Mouse (Mus musculus): ENCODE measurements around the gene Rorc. TPM values are rescaled to one million over a fixed set of nuclear protein-coding genes. Genes with fewer than 3 reads are reported as not detected.

Rorc gene
- total and polyA plus RNA-seq, 3 experiments: 0.47 to 1.2 (median 1.2) TPM

GRCm38 (mm10) chr3:94434305-94434704, 61.7 kb downstream of the Rorc start:
- Histone ChIP-seq H3K4me2 (ENCODE audit: insufficient read depth, low read depth, poor library complexity, severe bottlenecking) (no peak overlapping the region), H3K4me1 (ENCODE audit: control insufficient read depth in 1 of 2, insufficient read depth in 2 of 2) (no peaks in the 10 kb centered on the region), H3K27ac (ENCODE audit: insufficient read depth, low read depth) (no peak overlapping the region)

GRCm38 (mm10) chr3:94436420-94436819, 63.8 kb downstream of the Rorc start:
- H3K9me3 ChIP-seq (replicated peaks; ENCODE audit: low read length): no peaks in the 10 kb centered on the region
- TF ChIP-seq TBP (conservative IDR thresholded peaks at IDR 0.05; ENCODE audit: low read depth, low read length): no peak
- TF ChIP-seq NELFE (IDR thresholded peaks at IDR 0.05; ENCODE audit: low read depth, low read length): no peak
- TF ChIP-seq POLR2AphosphoS2 (IDR thresholded peaks at IDR 0.05; ENCODE audit: low read depth, low read length): no peak
- no peak for TF ChIP-seq POLR2A (IDR thresholded peaks at IDR 0.05; ENCODE audit: low read depth, low read length)
- no peak for TF ChIP-seq EP300 (IDR thresholded peaks at IDR 0.05; ENCODE audit: low read length)
- no peak for TF ChIP-seq SIN3A (IDR thresholded peaks at IDR 0.05; ENCODE audit: low read length)
- no peak for TF ChIP-seq ZNF384 (IDR thresholded peaks at IDR 0.05; ENCODE audit: low read depth, low read length)
- no peak for TF ChIP-seq SMC3 (IDR thresholded peaks at IDR 0.05; ENCODE audit: low read depth, low read length)
- no peak for TF ChIP-seq USF2 (conservative IDR thresholded peaks at IDR 0.05; ENCODE audit: low read depth, low read length)
- TF ChIP-seq ZMIZ1 (IDR thresholded peaks at IDR 0.05; ENCODE audit: low read depth, low read length): no peak
- no peak for TF ChIP-seq CTCF (conservative IDR thresholded peaks at IDR 0.05 in 1 of 2, IDR thresholded peaks at IDR 0.05 in 1 of 2; ENCODE audit: low read depth in 2 of 2, low read length in 2 of 2)
- no peak for TF ChIP-seq ELF1 (IDR thresholded peaks at IDR 0.05; ENCODE audit: low read depth, low read length)
- no peak for TF ChIP-seq IRF4 (IDR thresholded peaks at IDR 0.05; ENCODE audit: low read depth, low read length)
- no peak for TF ChIP-seq RCOR1 (conservative IDR thresholded peaks at IDR 0.05; ENCODE audit: low read depth, low read length)
- no peak for TF ChIP-seq BHLHE40 (IDR thresholded peaks at IDR 0.05; ENCODE audit: low read depth, low read length)
- no peak for TF ChIP-seq MAX (IDR thresholded peaks at IDR 0.05; ENCODE audit: low read length)
- no peak for TF ChIP-seq RAD21 (IDR thresholded peaks at IDR 0.05; ENCODE audit: low read depth, low read length)
- H3K4me2 ChIP-seq (ENCODE audit: insufficient read depth, low read depth, poor library complexity, severe bottlenecking): no peak overlapping the region
- DNase-seq (ENCODE audit: extremely low read depth): no peak
- in situ Hi-C loops (cut with MboI; ENCODE audit: low pct_ligation_motif_present, low pct_unique_long_range_greater_than_20kb, low sequenced_read_pairs): no loop called here
- no peaks in the 10 kb centered on the region for H3K36me3 ChIP-seq (replicated peaks in 1 of 2; ENCODE audit: control insufficient read depth in 1 of 2, insufficient read depth in 1 of 2, low read length in 1 of 2)
- 0 out of 4 replicates have a peak, but pooled peaks cover 0 to 3% of the 10 kb centered on the region in 2 experiments for H3K4me1 ChIP-seq (ENCODE audit: control insufficient read depth in 1 of 2, insufficient read depth in 2 of 2)
- H3K27ac ChIP-seq (ENCODE audit: insufficient read depth, low read depth): no peak overlapping the region
- peaks cover 1% of the 10 kb centered on the region for H3K27me3 ChIP-seq (replicated peaks)
- H3K79me2 ChIP-seq (replicated peaks; ENCODE audit: control insufficient read depth, extremely low read depth, insufficient read depth, poor library complexity, severe bottlenecking): no peaks in the 10 kb centered on the region
- dilution Hi-C loops (cut with MboI; ENCODE audit: extremely low pct_ligation_motif_present, extremely low pct_unique_long_range_greater_than_20kb, low sequenced_read_pairs): no loop called here
- no peak overlapping the region for H3K9ac ChIP-seq (ENCODE audit: insufficient read depth, low read depth)
- no peak overlapping the region for H3K4me3 ChIP-seq (replicated peaks in 1 of 3; ENCODE audit: low read depth in 2 of 3, low read length in 2 of 3, poor library complexity in 1 of 3)

More at GRCm38 (mm10) chr3:94434305-94434704, 61.7 kb downstream of the Rorc start:
- H3K79me2 ChIP-seq (replicated peaks; ENCODE audit: control insufficient read depth, extremely low read depth, insufficient read depth, poor library complexity, severe bottlenecking): no peaks in the 10 kb centered on the region
- in situ Hi-C loops (cut with MboI; ENCODE audit: low pct_ligation_motif_present, low pct_unique_long_range_greater_than_20kb, low sequenced_read_pairs): no loop called here
- dilution Hi-C loops (cut with MboI; ENCODE audit: extremely low pct_ligation_motif_present, extremely low pct_unique_long_range_greater_than_20kb, low sequenced_read_pairs): no loop called here
- no peak overlapping the region for H3K9ac ChIP-seq (ENCODE audit: insufficient read depth, low read depth)
- H3K9me3 ChIP-seq (replicated peaks; ENCODE audit: low read length): no peaks in the 10 kb centered on the region
- no peak for DNase-seq (ENCODE audit: extremely low read depth)
- no peak for TF ChIP-seq CHD2 (IDR thresholded peaks at IDR 0.05; ENCODE audit: low read length)
- TF ChIP-seq ZKSCAN1 (IDR thresholded peaks at IDR 0.05; ENCODE audit: borderline replicate concordance, low read depth, low read length): no peak
- TF ChIP-seq RCOR1 (conservative IDR thresholded peaks at IDR 0.05; ENCODE audit: low read depth, low read length): no peak
- no peak for TF ChIP-seq EP300 (IDR thresholded peaks at IDR 0.05; ENCODE audit: low read length)
- no peak for TF ChIP-seq MAZ (IDR thresholded peaks at IDR 0.05; ENCODE audit: low read depth, low read length)
- H3K27me3 ChIP-seq (replicated peaks): no peaks in the 10 kb centered on the region
- no peaks in the 10 kb centered on the region for H3K36me3 ChIP-seq (replicated peaks in 1 of 2; ENCODE audit: control insufficient read depth in 1 of 2, insufficient read depth in 1 of 2, low read length in 1 of 2)
- no peak overlapping the region for H3K4me3 ChIP-seq (replicated peaks in 1 of 3; ENCODE audit: low read depth in 2 of 3, low read length in 2 of 3, poor library complexity in 1 of 3)
